Mouse (Mus musculus) splenic B cell, adult 2 months (primary cell): Measurements from ENCODE around the gene Ifna4.
A peak's percentile ranks its signal among the peaks of the same experiment; 100 is the strongest.

ENCODE experiments used
- DNase-seq: peaks from one replicate; pipeline ENCODE4 v3.0.0-alpha.2; 2011; ENCODE audit warnings: low read depth, low spot score
- H3K27me3 ChIP-seq: 2 replicates; pipeline ENCODE4 v1.6.1; 2012; ENCODE audit warnings: mild to moderate bottlenecking, low read length, moderate library complexity, mixed read lengths; ENCODE audit not compliant: control insufficient read depth, poor library complexity, insufficient read depth, severe bottlenecking
- H3K36me3 ChIP-seq: 2 replicates; pipeline ENCODE4 v1.6.1; 2012; ENCODE audit warnings: mild to moderate bottlenecking, low read length, moderate library complexity, mixed read lengths; ENCODE audit not compliant: control insufficient read depth, poor library complexity, insufficient read depth, severe bottlenecking

The Ifna4 gene

DNA sequence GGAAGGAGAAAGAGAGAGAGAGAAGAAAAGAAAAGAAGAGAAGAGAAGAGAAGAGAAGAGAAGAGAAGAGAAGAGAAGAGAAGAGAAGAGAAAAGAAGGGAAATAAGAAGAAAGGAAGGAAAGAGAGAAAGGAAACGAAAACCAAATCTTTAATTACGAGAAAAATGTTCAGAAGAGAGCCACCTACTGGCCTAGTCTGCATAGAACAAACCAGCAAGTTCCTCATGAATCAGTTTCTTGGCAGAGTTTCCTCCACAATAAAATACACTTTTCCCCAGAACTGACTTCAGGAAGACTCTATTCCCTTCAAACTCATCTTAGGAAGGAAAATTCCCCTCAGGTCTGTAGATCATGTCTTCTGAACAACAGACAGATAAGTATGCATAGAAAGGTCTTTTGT, 3.7 kb downstream of the Ifna4 start:
- peak; percentile 37 for DNase-seq
- Histone ChIP-seq H3K36me3 (no peaks in the 10 kb centered on the region), H3K27me3 (no peaks in the 10 kb centered on the region)

DNA sequence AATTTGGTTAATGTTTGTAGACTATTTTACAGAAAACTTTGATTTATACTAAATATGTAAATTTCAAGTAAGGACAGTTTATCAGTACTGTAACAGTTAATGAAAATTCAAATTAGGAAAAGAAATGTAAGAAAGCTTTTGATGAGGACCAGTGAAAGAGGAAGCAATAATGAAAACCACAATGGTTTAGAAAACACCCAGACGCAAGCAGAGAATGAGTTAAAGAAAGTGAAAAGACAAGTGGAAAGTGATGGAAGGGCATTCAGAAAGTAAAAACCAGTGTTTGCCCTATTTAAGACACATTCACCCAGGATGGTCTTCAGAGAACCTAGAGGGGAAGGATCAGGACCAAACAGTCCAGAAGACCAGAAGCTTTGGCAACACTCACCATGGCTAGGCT, 8.0 kb downstream of the Ifna4 start, which contains the start of gene Ifna1:
Ifna1 (plus strand) TSS at position 390 of the 400 bp plus-strand sequence.
- H3K27me3 ChIP-seq = no peaks in the 10 kb centered on the region; the same call in 1 of the 2 replicates
- DNase-seq = peak; percentile 15
- no peaks in the 10 kb centered on the region for H3K36me3 ChIP-seq

DNA sequence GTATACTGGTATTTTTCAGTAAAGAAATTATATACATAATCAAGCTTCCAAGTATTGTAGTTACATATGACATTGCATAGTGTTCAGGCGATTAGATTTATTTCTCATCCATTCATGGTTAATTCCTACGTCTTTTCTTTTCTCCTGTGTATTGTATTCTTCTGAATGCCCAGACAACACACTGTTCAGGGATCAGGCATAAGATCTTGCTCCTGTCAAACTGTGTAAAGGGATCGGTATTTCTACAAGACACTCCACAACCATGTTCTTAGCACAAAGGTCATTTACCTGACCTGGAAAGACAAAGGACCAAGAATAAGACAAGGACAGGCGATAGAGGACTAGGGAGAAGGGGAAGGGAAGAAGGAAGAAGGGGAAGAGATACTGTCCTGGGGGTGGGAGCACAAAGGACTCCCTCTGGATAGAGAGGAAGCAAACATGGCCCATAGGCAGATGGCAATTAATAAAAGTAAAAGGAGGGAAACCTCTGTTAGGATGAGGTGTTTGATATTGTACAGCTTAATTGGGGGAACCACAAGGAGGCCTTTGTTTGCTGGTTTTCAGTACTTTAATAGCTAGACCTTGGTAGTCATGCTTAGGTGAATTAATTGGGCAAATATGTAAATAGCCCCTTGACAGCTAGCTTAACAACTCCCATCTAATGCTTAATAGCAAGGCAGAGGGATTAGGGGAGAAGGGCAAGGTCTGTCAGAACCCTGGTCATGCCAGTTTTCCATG, 9.5 kb downstream of the Ifna4 start:
- Histone ChIP-seq H3K36me3 (no peaks in the 10 kb centered on the region), H3K27me3 (no peaks in the 10 kb centered on the region; the same call in 1 of the 2 replicates)
- DNase-seq = no peak

DNA sequence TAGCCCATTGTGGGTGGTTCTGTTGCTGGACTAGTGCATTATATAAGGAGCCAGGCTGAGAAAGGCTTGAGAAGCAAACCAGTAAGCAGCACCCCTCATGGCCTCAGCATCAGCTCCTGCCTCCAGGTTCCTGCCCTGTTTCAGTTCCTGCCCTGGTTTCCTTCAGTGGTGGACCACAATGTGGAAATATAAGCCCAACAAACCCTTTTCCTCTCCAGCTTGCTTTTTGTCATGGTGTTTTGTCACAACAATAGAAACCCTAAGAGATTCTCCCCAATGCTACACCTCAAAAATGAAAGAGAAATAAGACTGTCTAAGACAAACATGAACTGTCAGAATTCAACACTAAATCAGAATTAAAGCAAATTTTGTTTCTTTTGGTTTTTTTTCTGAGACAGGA, 17.6 kb downstream of the Ifna4 start:
- H3K27me3 ChIP-seq = no peaks in the 10 kb centered on the region
- no peak for DNase-seq
- no peaks in the 10 kb centered on the region for H3K36me3 ChIP-seq

DNA sequence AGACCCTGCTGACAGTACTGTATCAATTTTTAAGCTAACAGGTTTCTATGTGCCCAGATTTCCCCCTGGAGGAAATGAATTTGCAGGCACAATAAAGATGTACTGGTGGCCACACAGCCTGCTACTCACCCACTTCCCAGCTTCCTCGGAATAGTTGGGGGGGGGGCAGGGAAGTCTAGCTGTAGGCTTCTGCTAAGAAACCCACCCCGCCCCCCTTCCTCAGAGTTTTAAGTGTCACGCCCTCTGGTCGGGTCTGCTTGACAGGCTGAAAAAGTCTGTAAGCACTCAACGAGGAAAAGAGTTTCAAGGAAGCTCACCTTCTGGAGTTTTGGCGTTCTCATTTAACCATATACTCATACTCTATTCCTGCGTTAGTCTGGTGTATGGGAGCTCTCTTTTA, 21.6 kb downstream of the Ifna4 start:
- no peak for DNase-seq
- no peaks in the 10 kb centered on the region for H3K27me3 ChIP-seq
- H3K36me3 ChIP-seq = no peaks in the 10 kb centered on the region

DNA sequence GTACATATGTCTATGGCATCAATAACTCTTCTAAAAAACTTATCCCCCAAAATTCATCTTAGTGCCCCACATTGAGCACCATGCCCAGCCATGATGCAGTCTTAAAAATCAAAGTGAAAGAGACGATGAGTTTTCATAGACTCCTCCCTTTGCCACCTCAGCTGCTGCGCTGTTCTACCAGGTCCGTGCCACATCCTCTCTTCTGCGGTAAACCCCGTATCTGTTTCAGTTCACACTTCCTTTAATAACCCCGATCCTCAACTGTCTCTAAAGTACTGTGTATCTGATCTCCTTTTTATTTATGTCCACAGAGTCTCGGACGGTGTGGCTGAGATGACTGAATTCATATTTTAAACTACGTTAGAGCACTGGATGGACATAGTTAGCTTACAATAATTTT, 22.9 kb downstream of the Ifna4 start:
- Histone ChIP-seq H3K27me3 (no peaks in the 10 kb centered on the region), H3K36me3 (no peaks in the 10 kb centered on the region)
- peak; percentile 88 for DNase-seq

DNA sequence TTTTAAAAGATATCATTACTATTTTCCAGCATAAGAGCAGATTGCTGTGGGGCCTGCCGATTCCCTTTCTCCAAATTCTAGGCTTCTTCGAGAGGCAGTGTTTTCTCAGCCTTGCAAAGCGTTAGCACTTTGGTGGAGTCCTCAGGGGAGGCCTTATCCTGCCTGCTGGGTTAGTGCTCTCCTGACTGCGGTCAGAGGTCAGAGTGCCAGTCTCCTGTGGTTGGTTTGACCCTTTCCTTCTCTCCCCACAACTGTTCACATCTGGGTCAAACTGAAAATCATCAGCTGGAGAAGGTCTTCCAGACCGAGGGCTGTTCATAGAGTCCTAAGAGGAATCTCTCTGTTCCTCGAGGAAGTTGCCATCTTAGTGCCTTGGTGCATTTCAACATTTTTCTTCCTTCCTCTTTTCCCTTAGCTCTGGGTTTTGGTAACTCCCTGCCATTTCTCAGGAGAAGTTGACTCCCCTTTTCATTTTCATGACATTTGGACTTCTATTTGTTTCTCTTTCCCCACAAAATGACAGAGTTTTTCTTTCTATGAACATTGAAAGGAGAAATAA, 23.4 kb downstream of the Ifna4 start:
- Histone ChIP-seq H3K27me3 (no peaks in the 10 kb centered on the region), H3K36me3 (no peaks in the 10 kb centered on the region)
- peak; percentile 14 for DNase-seq

DNA sequence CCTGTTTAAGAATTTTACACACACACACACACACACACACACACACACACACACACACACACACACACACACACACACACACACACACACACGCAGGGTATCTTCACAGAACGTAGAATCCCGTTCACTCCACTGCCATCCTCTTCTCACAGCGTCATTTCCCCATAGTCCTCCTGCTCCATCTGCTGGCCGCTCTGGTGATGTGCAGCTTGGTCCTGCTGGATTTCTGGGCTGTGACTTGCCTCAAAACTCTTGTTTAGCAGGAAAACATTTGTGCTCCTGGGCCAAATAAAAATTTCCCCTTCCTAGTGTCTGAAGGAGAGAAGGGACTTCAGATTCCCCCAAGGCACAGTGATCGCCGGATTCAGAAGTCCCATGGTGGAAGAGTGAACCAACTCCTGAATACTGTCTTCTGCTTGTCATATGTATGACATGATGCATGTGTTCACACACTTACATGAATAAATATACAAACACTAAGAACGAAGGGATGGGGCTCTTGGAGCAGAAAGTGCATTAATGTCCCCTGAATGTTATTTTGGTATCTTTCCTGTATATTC, 25.8 kb downstream of the Ifna4 start:
- Histone ChIP-seq H3K27me3 (no peaks in the 10 kb centered on the region), H3K36me3 (no peaks in the 10 kb centered on the region)
- DNase-seq = peak; percentile 88

DNA sequence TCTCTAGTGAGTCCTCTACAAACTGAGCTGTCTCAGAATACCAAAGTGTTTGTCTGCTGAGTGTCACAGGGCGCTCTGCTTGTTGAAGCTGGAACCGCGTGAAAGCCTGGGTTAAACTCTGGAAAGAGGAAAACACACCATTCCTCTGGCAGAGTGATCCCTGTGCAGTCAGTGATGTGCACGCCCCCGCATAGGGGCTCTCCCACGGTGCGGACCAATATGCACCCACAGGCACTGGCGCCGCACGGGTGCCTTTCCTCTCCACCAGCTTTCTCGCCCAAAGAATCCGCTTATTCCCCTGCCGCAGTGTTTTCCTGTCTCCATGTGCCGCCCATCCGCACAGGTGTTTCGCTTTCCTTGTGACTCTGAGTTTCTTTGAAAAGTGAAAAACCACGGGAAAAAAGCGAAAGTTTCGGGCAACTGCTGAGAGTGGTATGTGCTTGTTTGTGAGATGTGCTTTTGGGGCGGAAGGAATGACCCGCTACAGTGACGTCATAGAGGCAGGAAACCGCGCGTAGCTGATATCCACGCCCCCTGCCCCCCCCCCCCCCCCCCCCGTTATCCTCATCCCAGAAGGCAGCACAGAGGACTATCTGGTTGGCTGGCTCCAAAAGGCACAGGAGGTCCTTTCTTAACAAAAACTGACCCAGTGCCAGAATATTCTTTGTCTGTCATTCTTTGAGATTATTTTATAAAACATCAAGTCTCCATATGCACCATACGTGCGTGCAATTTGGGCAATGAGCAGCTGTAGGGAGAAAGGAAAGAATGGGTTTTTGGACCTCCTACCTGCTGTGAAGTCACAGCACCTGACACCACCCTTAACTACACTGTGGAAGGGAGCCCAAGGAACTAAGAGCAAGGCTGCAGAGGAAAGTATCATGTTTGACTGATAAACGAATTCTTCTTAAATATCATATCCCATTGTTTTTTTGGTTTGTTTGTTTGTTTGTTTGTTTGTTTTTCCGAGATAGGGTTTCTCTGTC, 26.6 kb downstream of the Ifna4 start:
- Histone ChIP-seq H3K36me3 (no peaks in the 10 kb centered on the region), H3K27me3 (no peaks in the 10 kb centered on the region)
- peak; percentile 73 for DNase-seq

DNA sequence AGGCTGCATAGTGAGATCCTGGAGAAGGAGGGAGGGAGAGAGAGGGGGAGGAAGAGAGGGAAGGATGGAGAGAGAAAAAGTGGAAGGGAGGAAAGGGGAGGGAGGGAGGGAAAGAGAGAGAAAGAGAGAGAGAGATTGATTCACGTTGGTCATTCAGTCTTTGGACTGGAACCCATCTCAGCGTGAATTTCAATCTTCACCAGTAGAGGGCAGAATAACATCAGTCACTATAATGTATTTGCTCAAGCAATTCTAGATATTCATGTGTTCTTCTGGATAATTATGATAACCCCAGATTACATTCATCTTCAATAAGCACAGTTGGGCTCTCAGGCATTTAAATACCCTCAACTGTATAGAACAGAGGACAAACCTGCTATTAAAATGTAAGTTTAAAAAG, 31.0 kb downstream of the Ifna4 start:
- peak; percentile 66 for DNase-seq

DNA sequence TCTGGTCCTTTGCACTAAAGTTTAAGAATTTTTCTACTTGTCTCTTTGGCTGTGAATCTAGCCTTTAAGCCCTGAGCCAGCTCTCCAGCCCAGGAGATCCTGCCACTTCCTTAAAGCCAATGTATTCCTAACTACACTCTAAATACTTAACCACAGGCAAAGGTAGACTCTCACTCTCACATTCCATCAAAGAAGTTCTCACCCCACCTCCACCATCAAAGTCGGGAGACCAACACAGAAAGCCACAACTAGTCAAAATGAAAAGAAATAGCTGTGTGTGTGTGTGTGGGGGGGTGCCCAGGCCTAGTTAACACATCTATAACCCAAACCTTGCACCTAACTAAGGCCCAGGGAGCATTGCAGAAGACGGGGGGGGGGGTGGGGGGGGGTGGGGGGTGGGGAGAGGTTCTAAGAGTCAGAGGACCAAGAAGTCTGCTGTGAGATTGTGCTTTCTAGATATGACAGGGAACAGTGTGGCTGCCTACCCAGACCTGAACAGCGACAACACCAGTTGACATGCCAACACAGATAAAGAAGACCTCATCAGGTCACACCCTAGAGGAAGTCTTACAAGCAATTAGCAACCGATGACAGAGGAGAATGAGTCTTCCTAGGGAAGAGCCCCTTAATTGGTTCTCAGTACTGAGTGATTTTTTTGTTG, 33.9 kb downstream of the Ifna4 start:
- no peaks in the 10 kb centered on the region for H3K27me3 ChIP-seq
- no peak for DNase-seq

More for the DNA sequence above, 31.0 kb downstream of the Ifna4 start:
- Histone ChIP-seq H3K36me3 (no peaks in the 10 kb centered on the region), H3K27me3 (no peaks in the 10 kb centered on the region)

DNA sequence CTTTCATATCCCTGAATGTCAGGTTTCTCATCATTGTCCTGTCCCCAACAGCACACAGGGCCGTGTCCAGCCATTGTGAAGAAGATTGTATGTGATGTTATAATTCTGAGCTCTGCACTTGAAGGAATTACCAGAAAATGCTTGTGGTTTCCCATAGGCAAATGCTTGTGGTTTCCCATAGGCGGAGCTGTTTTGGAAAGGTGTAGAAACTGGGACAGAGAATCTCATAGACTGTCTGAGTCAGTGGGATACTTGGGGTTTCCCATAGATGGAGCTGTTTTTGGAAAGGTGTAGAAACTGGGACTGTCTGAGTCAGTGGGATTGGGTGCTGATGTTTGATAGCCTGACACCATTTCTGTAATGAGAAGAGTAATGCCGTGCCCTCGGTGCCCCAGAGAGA, 34.9 kb downstream of the Ifna4 start:
- Histone ChIP-seq H3K36me3 (no peaks in the 10 kb centered on the region), H3K27me3 (no peaks in the 10 kb centered on the region)
- DNase-seq = no peak

More for the DNA sequence above, 33.9 kb downstream of the Ifna4 start:
- no peaks in the 10 kb centered on the region for H3K36me3 ChIP-seq

DNA sequence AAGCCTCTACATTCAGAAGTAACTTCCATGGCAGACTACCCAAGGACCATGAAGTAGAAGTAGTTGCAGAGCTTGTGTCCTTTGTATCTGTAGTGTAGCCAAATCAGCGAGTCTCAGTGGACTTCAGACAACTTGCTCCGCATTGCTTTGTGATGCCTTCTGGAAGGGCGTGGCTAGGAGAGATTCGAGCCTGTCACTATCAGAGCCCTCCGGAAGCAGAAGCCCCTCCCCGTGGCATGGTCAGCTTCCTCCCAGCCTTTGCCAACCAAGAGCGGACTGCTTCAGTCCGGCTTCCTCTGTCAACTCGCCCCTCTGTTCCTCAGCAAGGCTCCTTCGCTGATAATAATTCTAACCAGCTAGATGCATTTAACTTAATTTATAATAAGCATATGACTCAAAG, 36.6 kb downstream of the Ifna4 start:
- no peaks in the 10 kb centered on the region for H3K36me3 ChIP-seq
- H3K27me3 ChIP-seq = no peaks in the 10 kb centered on the region
- DNase-seq = peak; percentile 33

DNA sequence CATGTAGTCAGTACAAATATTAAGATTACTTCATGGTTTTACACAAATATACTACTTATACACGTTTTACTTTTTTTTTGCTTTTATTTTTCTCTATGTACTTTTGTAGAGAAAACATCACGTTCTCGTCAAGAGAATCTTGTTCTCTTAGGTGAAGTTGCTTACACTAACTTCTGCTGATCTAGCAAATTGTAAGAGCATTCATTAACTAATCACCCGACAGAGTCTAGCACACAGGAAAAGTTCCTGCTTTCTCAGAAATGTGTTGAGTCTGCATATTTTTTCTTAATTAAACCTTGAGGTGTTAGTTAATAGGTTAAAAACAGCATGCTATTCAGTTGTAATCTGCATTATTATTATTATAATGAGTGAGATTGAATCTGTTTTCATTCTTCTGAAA, 37.1 kb downstream of the Ifna4 start:
- no peak for DNase-seq
- H3K36me3 ChIP-seq = no peaks in the 10 kb centered on the region

More for the DNA sequence above, 37.1 kb downstream of the Ifna4 start:
- H3K27me3 ChIP-seq = no peaks in the 10 kb centered on the region
